Mouse (Mus musculus): ENCODE measurements around the gene 5730522E02Rik. TPM values are rescaled to one million over a fixed set of nuclear protein-coding genes. Genes with fewer than 3 reads are reported as not detected.

The 5730522E02Rik gene
- polyA plus RNA-seq, 1 experiment from 2014 or later = 2.9 TPM

- ATAC-seq (ENCODE audit: insufficient read depth) (no peak), DNase-seq (no peak)
- Histone ChIP-seq H3K4me2 (no peak overlapping the region), H3K36me3 (ENCODE audit: insufficient read depth) (no peaks in the 10 kb centered on the region), H3K27ac (ENCODE audit: low read depth) (no peak overlapping the region), H3K9me3 (ENCODE audit: low read depth, low read length) (no peaks in the 10 kb centered on the region), H3K4me3 (ENCODE audit: low read depth, low read length) (no peak overlapping the region), H3K4me1 (ENCODE audit: insufficient read depth) (no peaks in the 10 kb centered on the region), H3K27me3 (ENCODE audit: insufficient read depth, low read length) (no peaks in the 10 kb centered on the region), H3K9ac (no peak overlapping the region)
- no peak for TF ChIP-seq CTCF (IDR thresholded peaks at IDR 0.05; ENCODE audit: low read depth)
- 88% methylated on average over 5 of the region's 5 CpGs for WGBS
Observed at GRCm38 (mm10) chr11:26164651-26165259, 45.8 kb downstream of the 5730522E02Rik start.

GRCm38 (mm10) chr11:26161354-26161753 is 49.2 kb downstream of the 5730522E02Rik start:
- 35% methylated on average over 5 of the region's 5 CpGs for WGBS
- no peak for TF ChIP-seq CTCF (IDR thresholded peaks at IDR 0.05; ENCODE audit: low read depth)

DNA sequence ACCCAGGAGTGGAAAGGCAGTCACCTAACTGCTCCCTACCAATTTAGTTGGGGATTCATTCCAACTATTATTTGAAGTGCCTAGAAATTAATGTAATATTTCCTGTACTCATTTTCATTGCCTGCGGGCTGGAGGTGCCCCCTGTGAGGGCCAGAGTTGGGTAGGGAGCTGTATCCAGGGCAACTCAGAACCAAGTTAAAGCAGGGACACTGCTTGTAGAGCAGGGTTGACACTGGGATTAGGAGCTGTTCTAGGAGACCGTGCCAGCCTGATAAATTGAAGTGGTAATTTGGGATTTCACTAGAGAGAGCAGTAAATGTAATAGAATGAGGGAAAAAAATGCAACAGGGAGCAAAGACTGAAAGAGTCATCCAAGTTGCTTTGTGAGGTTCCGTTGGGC is 51.5 kb downstream of the 5730522E02Rik start:
- ATAC-seq (ENCODE audit: insufficient read depth) (no peak), DNase-seq (no peak)
- H3K27ac ChIP-seq (ENCODE audit: low read depth) = no peak overlapping the region
- H3K27me3 ChIP-seq (ENCODE audit: insufficient read depth, low read length) = no peaks in the 10 kb centered on the region
- H3K36me3 ChIP-seq (ENCODE audit: insufficient read depth) = no peaks in the 10 kb centered on the region
- H3K4me1 ChIP-seq (ENCODE audit: insufficient read depth) = no peaks in the 10 kb centered on the region
- no peak overlapping the region for H3K4me2 ChIP-seq
- no peaks in the 10 kb centered on the region for H3K9me3 ChIP-seq (ENCODE audit: low read depth, low read length)
- no peak overlapping the region for H3K4me3 ChIP-seq (ENCODE audit: low read depth, low read length)
- no peak for TF ChIP-seq CTCF (IDR thresholded peaks at IDR 0.05; ENCODE audit: low read depth)
- WGBS = 61% methylated on average over 3 of the region's 3 CpGs
- no peak overlapping the region for H3K9ac ChIP-seq

More at GRCm38 (mm10) chr11:26161354-26161753, 49.2 kb downstream of the 5730522E02Rik start:
- H3K4me2 ChIP-seq = no peak overlapping the region
- no peak overlapping the region for H3K27ac ChIP-seq (ENCODE audit: low read depth)
- DNase-seq = peak; percentile 7
- no peak; the same call in 1 of the 2 replicates for ATAC-seq (ENCODE audit: insufficient read depth)
- H3K36me3 ChIP-seq (ENCODE audit: insufficient read depth) = no peaks in the 10 kb centered on the region
- no peak overlapping the region for H3K4me3 ChIP-seq (ENCODE audit: low read depth, low read length)
- no peak overlapping the region for H3K9ac ChIP-seq
- H3K27me3 ChIP-seq (ENCODE audit: insufficient read depth, low read length) = no peaks in the 10 kb centered on the region
- no peaks in the 10 kb centered on the region for H3K9me3 ChIP-seq (ENCODE audit: low read depth, low read length)
- no peaks in the 10 kb centered on the region for H3K4me1 ChIP-seq (ENCODE audit: insufficient read depth)

GRCm38 (mm10) chr11:26140024-26140423 is 70.5 kb downstream of the 5730522E02Rik start:
- H3K4me2 ChIP-seq = no peak overlapping the region
- H3K27ac ChIP-seq (ENCODE audit: low read depth) = no peak overlapping the region
- H3K9ac ChIP-seq = no peak overlapping the region
- ATAC-seq (ENCODE audit: insufficient read depth) (no peak), DNase-seq (no peak)
- no peaks in the 10 kb centered on the region for H3K4me1 ChIP-seq (ENCODE audit: insufficient read depth)
- H3K27me3 ChIP-seq (ENCODE audit: insufficient read depth, low read length) = no peaks in the 10 kb centered on the region
- 80% methylated on average over 3 of the region's 3 CpGs for WGBS
- no peak for TF ChIP-seq CTCF (IDR thresholded peaks at IDR 0.05; ENCODE audit: low read depth)
- H3K4me3 ChIP-seq (ENCODE audit: low read depth, low read length) = no peak overlapping the region
- H3K9me3 ChIP-seq (ENCODE audit: low read depth, low read length) = no peaks in the 10 kb centered on the region
- no peaks in the 10 kb centered on the region for H3K36me3 ChIP-seq (ENCODE audit: insufficient read depth)

- Histone ChIP-seq H3K27ac (ENCODE audit: low read depth) (no peak overlapping the region), H3K4me1 (ENCODE audit: insufficient read depth) (no peaks in the 10 kb centered on the region), H3K9me3 (ENCODE audit: low read depth, low read length) (no peaks in the 10 kb centered on the region), H3K9ac (no peak overlapping the region), H3K4me2 (no peak overlapping the region), H3K4me3 (ENCODE audit: low read depth, low read length) (no peak overlapping the region), H3K36me3 (ENCODE audit: insufficient read depth) (no peaks in the 10 kb centered on the region), H3K27me3 (ENCODE audit: insufficient read depth, low read length) (no peaks in the 10 kb centered on the region)
- no peak for DNase-seq
- ATAC-seq (ENCODE audit: insufficient read depth) = no peak
- TF ChIP-seq CTCF (IDR thresholded peaks at IDR 0.05; ENCODE audit: low read depth) = no peak
- WGBS = 81% methylated on average over 1 of the region's 1 CpGs
Observed at GRCm38 (mm10) chr11:26138013-26138412, 72.5 kb downstream of the 5730522E02Rik start.

DNA sequence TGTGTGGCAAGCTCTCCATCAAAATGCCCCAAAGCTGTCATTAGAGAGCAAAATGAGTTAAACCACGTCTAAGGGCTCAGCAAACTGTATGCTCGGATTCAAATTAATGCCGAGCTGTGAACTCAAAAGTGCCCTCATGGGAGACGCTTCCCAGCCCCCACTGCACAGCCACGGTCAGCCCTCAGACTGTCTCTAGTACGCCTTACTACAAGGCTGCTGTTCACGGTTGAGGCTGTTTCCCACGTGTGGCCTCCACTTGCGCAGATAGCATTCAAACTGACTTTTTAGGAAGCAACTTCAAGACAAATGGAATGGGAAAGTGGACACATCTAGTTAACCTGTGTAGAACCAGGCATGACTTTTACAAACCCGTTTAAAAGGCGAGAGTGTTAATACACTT is 79.7 kb downstream of the 5730522E02Rik start:
- no peak overlapping the region for H3K27ac ChIP-seq (ENCODE audit: low read depth)
- no peak for TF ChIP-seq CTCF (IDR thresholded peaks at IDR 0.05; ENCODE audit: low read depth)
- WGBS = 24% methylated on average over 11 of the region's 11 CpGs
- DNase-seq (no peak), ATAC-seq (ENCODE audit: insufficient read depth) (no peak)
- no peak overlapping the region for H3K4me2 ChIP-seq
- no peaks in the 10 kb centered on the region for H3K27me3 ChIP-seq (ENCODE audit: insufficient read depth, low read length)
- H3K36me3 ChIP-seq (ENCODE audit: insufficient read depth) = no peaks in the 10 kb centered on the region
- no peaks in the 10 kb centered on the region for H3K4me1 ChIP-seq (ENCODE audit: insufficient read depth)
- no peak overlapping the region for H3K9ac ChIP-seq
- no peaks in the 10 kb centered on the region for H3K9me3 ChIP-seq (ENCODE audit: low read depth, low read length)
- no peak overlapping the region for H3K4me3 ChIP-seq (ENCODE audit: low read depth, low read length)

GRCm38 (mm10) chr11:26129054-26129453 is 81.5 kb downstream of the 5730522E02Rik start:
- no peak overlapping the region for H3K27ac ChIP-seq (ENCODE audit: low read depth)
- no peaks in the 10 kb centered on the region for H3K36me3 ChIP-seq (ENCODE audit: insufficient read depth)
- TF ChIP-seq CTCF (IDR thresholded peaks at IDR 0.05; ENCODE audit: low read depth) = no peak
- ATAC-seq (ENCODE audit: insufficient read depth) = no peak
- no peaks in the 10 kb centered on the region for H3K27me3 ChIP-seq (ENCODE audit: insufficient read depth, low read length)
- H3K4me2 ChIP-seq = no peak overlapping the region
- H3K4me3 ChIP-seq (ENCODE audit: low read depth, low read length) = no peak overlapping the region
- DNase-seq = no peak
- H3K4me1 ChIP-seq (ENCODE audit: insufficient read depth) = no peaks in the 10 kb centered on the region
- no peak overlapping the region for H3K9ac ChIP-seq
- H3K9me3 ChIP-seq (ENCODE audit: low read depth, low read length) = no peaks in the 10 kb centered on the region
- 56% methylated on average over 2 of the region's 2 CpGs for WGBS

All from lung, embryonic 14.5 days (tissue).